Mouse (Mus musculus): ENCODE data around the gene Dhx8.

GRCm38 (mm10) chr11:101814375-101815102, 81.8 kb downstream of the Dhx8 start:
- TF ChIP-seq CTCF (IDR thresholded peaks at IDR 0.05) (peak; percentile 88), EP300 (IDR thresholded peaks at IDR 0.05) (no peak)
